Mouse (Mus musculus) left cerebral cortex, postnatal 4 days (tissue): ENCODE data around the gene Spata25. TPM values are rescaled to one million over a fixed set of nuclear protein-coding genes. Genes with fewer than 3 reads are reported as not detected.
"Not testable (repeated sequence)": the region's sequence is repeated elsewhere in the genome, so short reads cannot be mapped to it uniquely, and the experiment has no call there.

Experiments used
- DNase-seq: peaks from one replicate; pipeline ENCODE4 v3.0.0-alpha.2; 2022
- intact Hi-C: fragments of 180-260 bp; cut with DNase I; formaldehyde crosslinking; loops from one replicate; pipeline ENCODE4 v1.15.1; 2025
- total RNA-seq, 2 experiments: library from RNA; stranded (reverse); gene quantifications; 2 replicates each; pipeline ENCODE4 v1.2.3; 2021

Gene Spata25
- total RNA-seq: 1 to 10 TPM; 1.1 to 1.2 TPM

DNA sequence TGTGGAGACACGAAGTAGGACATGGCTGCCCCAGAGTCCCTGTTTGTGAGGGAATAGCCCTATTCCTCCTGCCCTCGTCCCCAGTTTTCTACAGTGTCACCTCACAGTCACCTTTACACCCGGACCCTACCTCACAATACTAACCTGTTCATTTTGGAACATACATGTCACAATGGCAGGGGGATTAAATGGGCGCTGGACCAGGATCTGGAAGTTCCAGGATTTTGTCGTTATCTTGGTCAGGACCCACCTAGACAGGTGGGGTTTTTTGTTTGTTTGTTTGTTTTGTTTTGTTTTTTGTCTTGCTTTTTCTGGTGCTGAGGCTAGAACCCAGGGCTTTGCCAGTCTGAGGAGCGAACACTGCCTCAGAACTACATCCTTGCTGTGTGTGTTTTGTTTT is at the start of gene Spata25:
Gene Spata25 (minus strand): TSS at position 101 of the 400 bp plus-strand sequence.
- DNase-seq: no peak
- intact Hi-C loops: no loop called here

DNA sequence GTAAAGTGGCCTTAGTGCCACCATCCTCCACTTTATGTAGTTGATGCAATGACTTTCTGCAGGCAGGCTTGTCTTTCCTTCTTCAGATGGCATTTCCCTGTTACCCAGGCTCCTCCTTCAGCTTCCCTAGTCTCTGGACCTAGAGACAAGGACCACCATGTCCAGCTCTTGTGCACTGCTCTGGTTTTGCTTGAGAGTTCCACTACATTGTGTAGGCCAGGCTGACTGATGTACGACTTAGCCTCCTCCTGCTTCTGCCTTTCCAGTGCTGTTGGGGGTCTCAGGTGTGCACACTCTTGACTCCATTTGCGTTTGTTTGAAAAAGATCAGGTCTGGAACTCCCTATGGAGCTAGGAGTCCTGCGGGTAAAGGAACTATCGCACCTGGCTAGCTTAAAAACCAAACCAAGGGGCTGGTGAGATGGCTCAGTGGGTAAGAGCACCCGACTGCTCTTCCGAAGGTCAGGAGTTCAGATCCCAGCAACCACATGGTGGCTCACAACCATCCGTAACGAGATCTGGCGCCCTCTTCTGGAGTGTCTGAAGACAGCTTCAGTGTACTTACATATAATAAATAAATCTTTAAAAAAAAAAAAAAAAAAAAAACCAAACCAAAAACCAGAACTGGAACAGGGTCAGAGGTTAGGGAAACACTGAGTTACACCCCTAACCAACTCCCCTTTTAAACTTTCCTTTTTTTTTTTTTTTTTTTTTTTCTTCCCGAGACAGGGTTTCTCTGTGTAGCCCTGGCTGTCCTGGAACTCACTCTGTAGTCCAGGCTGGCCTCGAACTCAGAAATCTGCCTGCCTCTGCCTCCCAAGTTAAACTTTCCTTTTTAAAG is 49.3 kb upstream of the Spata25 start:
- intact Hi-C loops: loop anchor here (2.0 kb wide), 1 partner anchor 21 kb away; the partner anchor contains the start of gene Pltp

DNA sequence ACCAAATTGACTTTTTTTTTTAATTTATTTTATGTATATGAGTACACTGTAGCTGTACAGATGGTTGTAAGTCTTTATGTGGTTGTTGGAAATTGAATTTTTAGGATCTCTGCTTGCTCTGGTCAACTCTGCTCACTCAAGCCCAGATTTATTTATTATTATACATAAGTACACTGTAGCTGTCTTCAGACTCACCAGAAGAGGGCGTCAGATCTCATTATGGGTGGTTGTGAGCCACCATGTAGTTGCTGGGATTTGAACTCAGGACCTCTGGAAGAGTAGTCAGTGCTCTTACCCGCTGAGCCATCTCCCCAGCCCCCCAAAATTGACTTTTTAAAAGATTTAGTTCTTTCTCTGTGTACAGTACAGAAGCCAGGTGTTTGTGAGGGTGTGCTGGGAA is 47.3 kb upstream of the Spata25 start:
- not testable (repeated sequence) for DNase-seq
- intact Hi-C loops: loop anchor here (2.0 kb wide), 1 partner anchor 19 kb away; the partner anchor contains the start of gene Pltp

More for the DNA sequence above, 49.3 kb upstream of the Spata25 start:
- DNase-seq: not testable (repeated sequence)

- DNase-seq: no peak
- intact Hi-C loops: no loop called here
Measured at GRCm38 (mm10) chr2:164874239-164874769, 46.0 kb upstream of the Spata25 start.

GRCm38 (mm10) chr2:164873621-164874020 is 45.3 kb upstream of the Spata25 start:
- DNase-seq: no peak
- intact Hi-C loops: no loop called here

DNA sequence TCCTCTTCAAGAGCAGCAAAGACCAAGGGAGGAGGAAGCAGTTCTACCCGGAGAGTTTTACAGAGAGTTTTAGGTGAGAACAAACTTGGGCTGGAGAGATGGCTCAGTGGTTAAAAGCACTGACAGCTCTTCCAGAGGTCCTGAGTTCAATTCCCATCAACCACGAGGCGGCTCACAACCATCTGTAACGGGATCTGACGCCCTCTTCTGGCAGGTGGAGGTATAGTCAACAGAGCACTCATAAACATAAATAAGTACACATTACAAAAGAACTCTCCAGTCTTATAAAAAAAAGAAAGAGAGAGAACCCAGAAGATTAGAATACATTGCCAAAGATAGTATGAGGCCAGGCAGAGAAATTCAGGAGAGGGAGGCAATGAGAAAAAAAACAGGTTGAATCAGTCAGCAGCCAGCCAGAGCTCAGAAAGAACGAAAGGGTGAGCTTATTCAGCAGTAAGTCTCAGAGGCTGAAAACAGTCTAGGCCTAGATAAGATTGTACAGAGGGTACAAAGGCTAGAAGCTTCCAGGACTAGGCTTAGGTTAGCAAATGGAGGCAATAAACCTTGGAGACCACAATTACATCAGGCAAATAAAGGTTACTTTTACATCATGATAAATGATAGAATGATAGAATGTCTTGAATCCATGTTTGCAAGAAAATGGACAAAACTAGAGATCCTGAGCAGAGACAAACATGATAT is 43.4 kb upstream of the Spata25 start:
- DNase-seq: no peak
- intact Hi-C loops: no loop called here

DNA sequence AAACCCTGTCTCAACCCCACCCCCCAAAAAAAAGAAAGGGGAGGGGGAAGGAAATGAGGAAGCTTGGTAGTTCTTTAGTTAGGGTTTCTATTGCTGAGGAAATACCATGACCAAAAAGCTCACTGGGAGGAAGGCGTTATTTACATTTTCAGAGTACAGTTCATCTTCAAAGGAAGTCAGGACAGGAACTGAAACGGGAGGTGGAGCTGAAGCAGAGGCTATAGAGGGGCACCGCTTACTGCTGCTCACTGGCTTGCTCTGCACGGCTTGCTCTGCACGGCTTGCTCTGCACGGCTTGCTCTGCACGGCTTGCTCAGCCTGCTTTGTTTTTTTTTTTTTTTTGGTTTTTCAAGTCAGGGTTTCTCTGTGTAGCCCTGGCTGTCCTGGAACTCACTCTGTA is 40.2 kb upstream of the Spata25 start:
- DNase-seq: no peak
- intact Hi-C loops: no loop called here

GRCm38 (mm10) chr2:164867566-164867965 is 39.2 kb upstream of the Spata25 start:
- DNase-seq: no peak
- intact Hi-C loops: no loop called here

GRCm38 (mm10) chr2:164866741-164867551 is 38.6 kb upstream of the Spata25 start:
- intact Hi-C loops: no loop called here
- DNase-seq: no peak

- intact Hi-C loops: no loop called here
- no peak for DNase-seq
Measured at GRCm38 (mm10) chr2:164864593-164864992, 36.3 kb upstream of the Spata25 start.

DNA sequence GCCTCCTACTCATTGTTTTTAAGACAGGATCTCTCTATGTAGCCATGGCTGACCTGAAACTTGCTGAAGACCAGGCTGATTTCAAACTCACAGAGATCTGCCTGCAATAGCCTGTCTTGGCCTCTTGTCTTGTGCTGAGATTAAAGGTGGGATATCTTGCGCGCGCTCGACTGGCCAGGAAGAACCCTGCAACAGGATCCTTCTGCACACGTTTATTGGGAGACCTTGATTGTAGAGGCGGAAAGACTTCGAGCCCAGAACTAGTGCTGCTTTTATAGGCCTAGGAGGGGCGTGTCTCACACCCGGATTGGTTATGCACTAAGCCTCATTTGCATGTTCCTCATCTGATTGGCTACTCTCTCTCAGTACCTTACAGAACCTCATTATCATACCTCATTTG is 35.1 kb upstream of the Spata25 start:
- intact Hi-C loops, DNase-seq: not testable (repeated sequence)

DNA sequence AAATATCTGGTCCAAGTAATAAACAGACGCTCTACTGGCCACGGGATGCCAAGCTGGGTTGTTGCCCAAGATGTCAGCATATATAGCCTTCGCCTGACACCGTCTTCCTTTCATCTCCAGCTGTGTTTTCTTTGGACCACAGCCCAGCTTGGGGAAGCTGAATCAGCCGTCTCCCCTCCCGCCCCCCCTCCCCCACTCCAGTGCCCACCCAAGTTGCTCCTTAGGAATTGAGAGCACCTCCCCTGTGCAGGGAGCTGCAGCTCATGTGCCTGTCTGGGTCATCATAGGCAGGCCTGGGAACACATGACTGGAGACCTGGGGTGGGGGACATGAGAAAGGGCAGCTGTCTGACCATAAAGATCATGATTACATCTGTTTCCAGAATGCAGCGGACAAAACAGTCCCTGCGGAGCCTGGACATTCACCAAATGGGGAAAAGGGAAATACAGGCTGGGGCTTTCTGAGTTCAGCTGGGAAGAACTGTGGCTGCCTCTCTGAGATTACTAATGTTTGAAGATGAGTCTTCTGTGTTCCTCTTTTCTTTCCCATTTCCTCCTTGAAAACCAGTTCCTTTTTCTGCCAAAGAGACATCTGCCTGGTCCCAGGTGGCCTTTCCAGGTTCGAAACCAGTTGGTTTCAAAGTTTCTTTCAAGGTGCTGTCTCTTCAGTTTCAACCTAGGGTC is 34.0 kb upstream of the Spata25 start:
- intact Hi-C loops: no loop called here
- DNase-seq: peak; percentile 94

DNA sequence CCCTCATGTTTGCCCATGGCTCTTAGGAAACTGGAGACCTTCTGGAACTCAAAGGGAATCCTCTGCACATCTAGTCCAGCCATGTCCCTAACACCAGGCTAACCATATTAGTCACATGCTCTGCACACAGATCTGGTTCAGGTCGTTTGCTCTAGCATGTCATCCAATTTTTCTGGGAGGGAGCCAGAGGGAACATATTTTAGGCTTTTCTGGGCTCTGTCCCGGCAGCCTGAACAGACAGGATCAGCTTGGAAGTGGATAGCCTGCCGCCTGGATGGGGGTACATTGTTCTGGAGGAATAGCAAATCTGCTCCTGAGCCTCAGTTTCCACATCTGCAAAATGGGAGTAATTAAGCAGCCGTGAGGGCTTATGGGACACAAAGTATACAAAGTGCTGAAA is 32.8 kb upstream of the Spata25 start:
- intact Hi-C loops: no loop called here
- DNase-seq: no peak

- DNase-seq: no peak
- intact Hi-C loops: no loop called here
Measured at GRCm38 (mm10) chr2:164859640-164860432, 31.5 kb upstream of the Spata25 start.

GRCm38 (mm10) chr2:164859155-164859554 is 30.8 kb upstream of the Spata25 start:
- intact Hi-C loops: no loop called here
- DNase-seq: no peak

DNA sequence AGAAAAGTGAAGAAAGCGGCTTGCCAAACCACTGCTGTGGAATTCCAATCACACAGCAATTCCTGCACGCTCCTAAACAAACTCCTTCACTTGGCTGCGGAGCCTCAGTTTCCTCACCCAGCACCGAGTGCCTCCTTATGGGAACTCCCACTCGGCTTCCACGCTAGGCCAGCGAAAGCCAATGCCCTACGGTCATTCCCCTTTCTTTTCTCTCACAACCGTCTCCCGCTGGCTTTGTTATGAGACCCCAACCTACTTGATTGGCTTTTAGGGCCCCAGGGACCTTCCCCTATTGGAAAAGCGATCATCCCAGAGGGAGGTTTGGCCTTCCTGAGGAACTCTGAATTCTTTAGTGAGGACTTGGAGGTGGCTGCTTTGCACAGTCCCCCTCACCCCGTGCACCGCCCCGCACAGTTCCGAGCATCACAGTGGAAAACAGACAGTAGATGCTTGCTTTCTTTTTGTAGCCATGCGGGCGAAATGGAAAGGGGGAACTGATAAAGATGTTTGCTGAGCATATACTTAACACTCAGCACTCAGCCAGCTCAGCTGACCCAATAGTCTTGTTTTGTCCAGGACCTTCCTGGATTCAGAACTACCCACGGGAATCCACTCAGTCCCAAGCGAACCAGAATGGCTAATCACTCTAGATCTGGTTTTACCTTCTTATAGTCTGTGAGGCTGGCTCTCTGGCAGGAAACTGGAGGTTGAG is 29.7 kb upstream of the Spata25 start:
- no peak for DNase-seq
- intact Hi-C loops: loop anchor here (2.0 kb wide), 1 partner anchor 19 kb away; no protein-coding TSS in a partner anchor

- DNase-seq: peak; percentile 71
- intact Hi-C loops: loop anchor here (2.0 kb wide), 1 partner anchor 20 kb away; no protein-coding TSS in a partner anchor
Measured at GRCm38 (mm10) chr2:164857101-164857821, 28.9 kb upstream of the Spata25 start, which contains the start of gene Pltp. TSS of gene Pltp (minus strand) at chr2:164857711.
